Mouse (Mus musculus) olfactory bulb, adult 2 months (tissue): ENCODE results near the gene Lrrc4c.

Source experiments
- CTCF ChIP-seq: fragments of 200-500 bp; IDR thresholded peaks from 2 replicates; pipeline ENCODE4 v1.5.1; 2012; ENCODE audit warnings: low read depth, mild to moderate bottlenecking, low read length, moderate library complexity; ENCODE audit not compliant: insufficient read depth
- POLR2A ChIP-seq: fragments of 200-500 bp; IDR thresholded peaks from 2 replicates; pipeline ENCODE4 v1.6.1; 2012; ENCODE audit warnings: mild to moderate bottlenecking, low read depth, low read length, moderate library complexity; ENCODE audit not compliant: insufficient read depth

- TF ChIP-seq POLR2A (no peak), CTCF (no peak)
Observed at GRCm38 (mm10) chr2:97581132-97581531, 1263.2 kb downstream of the Lrrc4c start.
